Mouse (Mus musculus) spleen, adult 2 months (tissue): ENCODE results near the gene Zfp493.

Experiments
- CTCF ChIP-seq: fragments of 200-500 bp; IDR thresholded peaks from 2 replicates; pipeline ENCODE4 v1.5.1; 2011; ENCODE audit warnings: mild to moderate bottlenecking, inconsistent platforms; ENCODE audit not compliant: insufficient read depth, insufficient read length, insufficient replicate concordance; ENCODE audit errors: extremely low read depth
- POLR2A ChIP-seq: fragments of 200-500 bp; IDR thresholded peaks from 2 replicates; pipeline ENCODE4 v1.6.1; 2011; ENCODE audit warnings: low read depth, low read length, inconsistent platforms

GRCm38 (mm10) chr13:67754333-67755306 lies 24.9 kb upstream of the Zfp493 start, which contains the start of gene Zfp85:
- TF ChIP-seq CTCF, result no peak
- no peak for TF ChIP-seq POLR2A
